Mouse (Mus musculus): Measurements from ENCODE around the gene C9orf72. TPM values are rescaled to one million over a fixed set of nuclear protein-coding genes. Genes with fewer than 3 reads are reported as not detected.

Gene C9orf72
- total and polyA plus RNA-seq, 3 experiments, result 4.1 to 4.2 TPM; not detected in 1

DNA sequence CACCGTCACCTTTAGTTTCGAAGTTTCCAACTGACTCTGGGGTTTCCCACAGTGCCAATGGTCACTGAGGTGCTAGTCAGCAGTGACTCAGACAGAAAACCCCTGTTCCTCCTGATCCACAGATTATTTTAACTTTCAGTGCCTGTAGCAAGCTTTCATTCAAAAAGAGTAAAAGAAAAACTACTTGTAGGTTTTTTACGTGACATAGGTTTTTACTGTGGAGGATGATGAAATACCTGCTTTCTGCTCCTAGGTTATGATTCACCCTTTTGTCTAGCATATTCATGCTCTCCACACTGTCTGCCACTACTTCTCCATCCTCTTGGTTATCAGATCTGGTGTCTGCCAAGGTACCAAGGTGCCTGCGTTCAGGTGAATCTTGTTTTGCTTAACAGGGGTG lies 1.9 kb downstream of the C9orf72 start:
- Histone ChIP-seq H3K4me3 (ENCODE audit: control insufficient read depth in 1 of 2, insufficient read depth in 1 of 2, low read depth in 2 of 2, low read length in 2 of 2) (no peak overlapping the region), H3K4me1 (ENCODE audit: control insufficient read depth in 1 of 2, insufficient read depth in 2 of 2, low read length in 2 of 2) (peaks cover 19 to 49% of the 10 kb centered on the region in 2 experiments), H3K9ac (ENCODE audit: control insufficient read depth, low read depth, low read length, poor library complexity, severe bottlenecking) (no peak overlapping the region; the same call in 1 of the 2 replicates), H3K79me2 (ENCODE audit: control insufficient read depth, insufficient read depth, low read length, poor library complexity) (peaks cover 10% of the 10 kb centered on the region), H3K27me3 (ENCODE audit: control insufficient read depth in 1 of 2, insufficient read depth in 2 of 2, low read length in 2 of 2) (no peaks in the 10 kb centered on the region), H3K27ac (ENCODE audit: control insufficient read depth, low read depth, low read length) (peak overlapping the region; percentile 36), H3K36me3 (ENCODE audit: control insufficient read depth in 1 of 2, insufficient read depth in 2 of 2, low read length in 2 of 2) (peaks cover 0 to 54% of the 10 kb centered on the region in 2 experiments; a peak in 2 of 4 replicates), H3K9me3 (replicated peaks; ENCODE audit: insufficient read depth, low read length) (no peaks in the 10 kb centered on the region)
- TF ChIP-seq GATA1 (IDR thresholded peaks at IDR 0.05; ENCODE audit: low read depth, low read length), result peak; percentile 52
- TF ChIP-seq CHD1 (IDR thresholded peaks at IDR 0.05; ENCODE audit: low read depth, low read length), result no peak
- TF ChIP-seq MEF2A (IDR thresholded peaks at IDR 0.05; ENCODE audit: extremely low read depth, insufficient replicate concordance, low read depth, low read length, poor library complexity, severe bottlenecking), result no peak
- no peak for TF ChIP-seq HCFC1 (IDR thresholded peaks at IDR 0.05; ENCODE audit: low read depth, low read length)
- 0 out of 2 replicates have a peak, but pooled peaks have one; percentile 11 for TF ChIP-seq MXI1 (IDR thresholded peaks at IDR 0.05; ENCODE audit: low read depth, low read length)
- TF ChIP-seq EP300 (IDR thresholded peaks at IDR 0.05; ENCODE audit: low read depth in 1 of 2, low read length in 2 of 2), result peak in 1 of 2 experiments; percentile 32; a peak in 1 of 4 replicates
- peak; percentile 50 for DNase-seq (ENCODE audit: low read depth, low spot score)

DNA sequence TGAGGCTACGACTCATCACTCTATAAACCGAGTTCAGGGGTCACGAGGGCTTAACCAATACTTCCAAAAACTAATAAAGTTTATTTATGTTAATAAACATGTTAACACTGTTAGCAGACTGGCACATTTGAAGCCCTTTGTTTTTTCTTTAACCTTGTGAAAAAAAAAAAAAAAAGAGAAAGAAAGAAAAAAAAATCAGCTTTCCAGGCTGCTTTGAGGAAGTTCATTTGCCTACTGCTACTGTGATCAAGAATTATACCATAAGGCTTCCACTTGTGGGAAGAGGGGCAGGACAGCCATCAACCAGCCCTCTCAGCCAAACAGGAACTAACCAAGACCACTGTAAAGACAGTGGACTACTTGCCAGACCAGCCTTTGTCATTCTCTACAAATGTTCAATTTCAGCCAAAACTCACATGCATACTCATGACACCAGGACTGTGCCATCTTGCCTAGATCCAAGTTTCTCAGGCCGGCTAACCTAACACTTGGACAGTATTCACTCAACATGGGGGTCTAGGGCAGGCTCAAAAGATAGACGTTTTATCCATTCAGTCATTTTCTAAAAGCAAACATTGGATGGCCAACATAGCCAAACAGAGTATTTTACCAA lies 2.5 kb downstream of the C9orf72 start:
- Histone ChIP-seq H3K79me2 (ENCODE audit: control insufficient read depth, insufficient read depth, low read length, poor library complexity) (peaks cover 10% of the 10 kb centered on the region), H3K9ac (ENCODE audit: control insufficient read depth, low read depth, low read length, poor library complexity, severe bottlenecking) (no peak overlapping the region), H3K27ac (ENCODE audit: control insufficient read depth, low read depth, low read length) (peak overlapping the region; percentile 36), H3K4me1 (ENCODE audit: control insufficient read depth in 1 of 2, insufficient read depth in 2 of 2, low read length in 2 of 2) (peaks cover 19 to 47% of the 10 kb centered on the region in 2 experiments), H3K9me3 (replicated peaks; ENCODE audit: insufficient read depth, low read length) (no peaks in the 10 kb centered on the region), H3K36me3 (ENCODE audit: control insufficient read depth in 1 of 2, insufficient read depth in 2 of 2, low read length in 2 of 2) (peaks cover 0 to 53% of the 10 kb centered on the region in 2 experiments; a peak in 2 of 4 replicates), H3K4me3 (ENCODE audit: control insufficient read depth in 1 of 2, insufficient read depth in 1 of 2, low read depth in 2 of 2, low read length in 2 of 2) (no peak overlapping the region; a peak in 1 of 4 replicates), H3K27me3 (ENCODE audit: control insufficient read depth in 1 of 2, insufficient read depth in 2 of 2, low read length in 2 of 2) (no peaks in the 10 kb centered on the region)
- TF ChIP-seq TBP (IDR thresholded peaks at IDR 0.05; ENCODE audit: low read depth, low read length), result no peak
- no peak for TF ChIP-seq ETS1 (IDR thresholded peaks at IDR 0.05; ENCODE audit: low read depth, low read length)
- peak; percentile 97 for TF ChIP-seq ZNF384 (IDR thresholded peaks at IDR 0.05; ENCODE audit: low read depth, low read length)
- peak; percentile 64 for DNase-seq (ENCODE audit: low read depth, low spot score)

DNA sequence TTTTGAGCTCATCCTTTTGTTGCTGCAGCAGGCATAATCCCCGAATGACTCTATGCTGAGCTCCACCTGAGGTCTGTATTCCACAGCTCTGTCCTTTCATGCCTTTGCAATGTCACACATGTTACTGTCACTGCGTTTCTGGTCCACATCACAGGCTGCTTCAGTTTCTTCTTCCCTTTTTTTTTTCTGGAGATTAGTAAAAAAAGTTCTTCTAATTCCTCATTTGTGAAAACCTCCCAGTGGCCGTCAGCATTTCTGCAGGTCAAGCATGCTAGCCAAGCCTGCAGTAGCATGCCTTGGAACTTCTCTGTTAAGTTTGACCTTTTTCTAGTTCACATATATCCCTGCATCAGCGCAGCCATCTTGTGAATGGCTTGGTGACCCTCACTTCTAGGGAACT lies 4.1 kb downstream of the C9orf72 start:
- Histone ChIP-seq H3K4me1 (ENCODE audit: control insufficient read depth in 1 of 2, insufficient read depth in 2 of 2, low read length in 2 of 2) (peaks cover 19 to 45% of the 10 kb centered on the region in 2 experiments), H3K4me3 (ENCODE audit: control insufficient read depth in 1 of 2, insufficient read depth in 1 of 2, low read depth in 2 of 2, low read length in 2 of 2) (0 out of 4 replicates have a peak overlapping the region, but pooled peaks of 1 of the 2 experiments have one; percentile 11), H3K79me2 (ENCODE audit: control insufficient read depth, insufficient read depth, low read length, poor library complexity) (peaks cover 10% of the 10 kb centered on the region), H3K36me3 (ENCODE audit: control insufficient read depth in 1 of 2, insufficient read depth in 2 of 2, low read length in 2 of 2) (peaks cover 0 to 56% of the 10 kb centered on the region in 2 experiments; a peak in 3 of 4 replicates), H3K9ac (ENCODE audit: control insufficient read depth, low read depth, low read length, poor library complexity, severe bottlenecking) (no peak overlapping the region), H3K27ac (ENCODE audit: control insufficient read depth, low read depth, low read length) (peak overlapping the region; percentile 7; the same call in 1 of the 2 replicates), H3K9me3 (replicated peaks; ENCODE audit: insufficient read depth, low read length) (no peaks in the 10 kb centered on the region), H3K27me3 (ENCODE audit: control insufficient read depth in 1 of 2, insufficient read depth in 2 of 2, low read length in 2 of 2) (no peaks in the 10 kb centered on the region)
- peak; percentile 61 for DNase-seq (ENCODE audit: low read depth, low spot score)
- TF ChIP-seq CTCF (IDR thresholded peaks at IDR 0.05 in 2 of 3, conservative IDR thresholded peaks at IDR 0.05 in 1 of 3; ENCODE audit: control insufficient read depth in 1 of 3, insufficient read depth in 1 of 3, low read depth in 2 of 3, low read length in 3 of 3, poor library complexity in 1 of 3, severe bottlenecking in 1 of 3) (peak in 2 of 3 experiments; percentile 4 to 9; a peak in 2 of 6 replicates), CHD2 (IDR thresholded peaks at IDR 0.05; ENCODE audit: low read length) (no peak), MYC (IDR thresholded peaks at IDR 0.05; ENCODE audit: low read depth, low read length) (0 out of 2 replicates have a peak, but pooled peaks have one; percentile 43), MXI1 (IDR thresholded peaks at IDR 0.05; ENCODE audit: low read depth, low read length) (0 out of 2 replicates have a peak, but pooled peaks have one; percentile 43), ZC3H11A (IDR thresholded peaks at IDR 0.05; ENCODE audit: low read depth, low read length) (no peak), CHD1 (IDR thresholded peaks at IDR 0.05; ENCODE audit: low read depth, low read length) (no peak), SMC3 (IDR thresholded peaks at IDR 0.05; ENCODE audit: low read depth, low read length) (no peak), MAX (IDR thresholded peaks at IDR 0.05; ENCODE audit: low read length) (0 out of 2 replicates have a peak, but pooled peaks have one; percentile 30), USF2 (IDR thresholded peaks at IDR 0.05; ENCODE audit: borderline replicate concordance in 1 of 2, insufficient read depth in 1 of 2, low read depth in 1 of 2, low read length in 2 of 2) (no peak), ETS1 (IDR thresholded peaks at IDR 0.05; ENCODE audit: low read depth, low read length) (0 out of 2 replicates have a peak, but pooled peaks have one; percentile 19), NELFE (IDR thresholded peaks at IDR 0.05; ENCODE audit: low read depth, low read length) (no peak), E2F4 (IDR thresholded peaks at IDR 0.05; ENCODE audit: borderline replicate concordance, low read depth, low read length) (no peak), ELF1 (IDR thresholded peaks at IDR 0.05; ENCODE audit: low read depth, low read length) (no peak), UBTF (IDR thresholded peaks at IDR 0.05; ENCODE audit: borderline replicate concordance, insufficient read depth, low read depth, low read length) (no peak), EP300 (IDR thresholded peaks at IDR 0.05; ENCODE audit: low read depth in 1 of 2, low read length in 2 of 2) (no peak; a peak in 1 of 4 replicates), TAL1 (IDR thresholded peaks at IDR 0.05; ENCODE audit: low read length) (no peak), KAT2A (conservative IDR thresholded peaks at IDR 0.05; ENCODE audit: low read depth, low read length) (no peak), POLR2AphosphoS5 (IDR thresholded peaks at IDR 0.05; ENCODE audit: borderline replicate concordance, low read depth, low read length) (no peak)
